1 mouse cellular context compared by ENCODE assay signal in genomic region chr5:137639472-137639871, GRCm38 (mm10).
TF ChIP-seq lines count a peak whose summit lies in the region.

No protein-coding gene starts in this region.

TF ChIP-seq in ES-E14, 5 proteins besides CTCF, POLR2A, EP300 and RAD21 (continued from another document):
- TF ChIP-seq ZC3H11A (IDR thresholded peaks at IDR 0.05; ENCODE audit: borderline replicate concordance, low read depth, low read length) = no peak
TF ChIP-seq in ES-E14: peak in this region for 0.
